Mouse (Mus musculus): ENCODE results near the gene C2cd3. TPM values are rescaled to one million over a fixed set of nuclear protein-coding genes. Genes with fewer than 3 reads are reported as not detected.

Gene C2cd3
- polyA plus RNA-seq, 1 experiment = 18.0 TPM

GRCm38 (mm10) chr7:100465248-100465647, 93.2 kb downstream of the C2cd3 start:
- TF ChIP-seq POLR2A (IDR thresholded peaks at IDR 0.05; ENCODE audit: borderline replicate concordance, insufficient read depth, low read length) (no peak), CTCF (IDR thresholded peaks at IDR 0.05; ENCODE audit: borderline replicate concordance, insufficient read depth, low read depth, low read length) (no peak)

DNA sequence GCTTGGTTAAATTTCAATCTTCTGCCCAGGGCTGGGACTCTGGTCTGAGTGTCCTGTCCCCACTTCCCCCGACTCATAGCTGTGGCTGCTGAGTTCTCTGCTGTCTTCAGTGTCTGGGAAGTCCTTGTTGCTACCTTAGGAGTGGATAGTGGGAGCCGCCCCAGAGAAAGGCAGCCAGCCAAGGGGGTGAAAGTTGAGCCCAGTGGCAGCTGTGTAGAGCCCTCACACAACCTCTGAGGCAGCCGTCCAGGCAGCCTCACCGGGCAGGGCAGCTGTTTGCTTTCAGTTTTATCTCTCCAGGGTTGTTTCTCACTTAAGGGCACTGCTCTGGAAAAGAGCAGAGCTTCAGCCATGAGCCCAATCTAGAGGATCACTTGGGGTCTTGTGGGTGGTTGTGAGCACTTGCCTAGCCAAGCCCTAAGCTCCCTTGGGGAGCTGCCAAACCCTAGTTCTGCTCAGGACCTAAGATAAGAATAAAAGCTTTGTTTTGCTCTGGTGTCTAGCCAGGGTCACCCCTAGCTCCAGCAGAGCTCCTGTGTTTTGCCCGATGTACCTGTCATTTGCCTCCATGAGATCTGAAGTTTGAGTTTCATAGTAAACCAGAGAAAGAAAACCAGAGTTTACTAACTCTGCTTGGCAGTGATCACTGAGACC, 93.8 kb downstream of the C2cd3 start:
- DNase-seq = no peak
- H3K4me1 ChIP-seq (ENCODE audit: control insufficient read depth, insufficient read depth, low read length) = peaks cover 7% of the 10 kb centered on the region
- H3K4me3 ChIP-seq (replicated peaks; ENCODE audit: insufficient read depth, low read depth, low read length) = no peak overlapping the region
- H3K27me3 ChIP-seq (ENCODE audit: control insufficient read depth, insufficient read depth, low read length) = no peaks in the 10 kb centered on the region
- 34% methylated on average over 5 of the region's 5 CpGs for WGBS
- no peak overlapping the region for H3K27ac ChIP-seq (ENCODE audit: insufficient read depth, low read length)
- TF ChIP-seq POLR2A (IDR thresholded peaks at IDR 0.05; ENCODE audit: borderline replicate concordance, insufficient read depth, low read length) (no peak), CTCF (IDR thresholded peaks at IDR 0.05; ENCODE audit: borderline replicate concordance, insufficient read depth, low read depth, low read length) (no peak)

More at GRCm38 (mm10) chr7:100465248-100465647, 93.2 kb downstream of the C2cd3 start:
- no peak overlapping the region for H3K4me3 ChIP-seq (replicated peaks; ENCODE audit: insufficient read depth, low read depth, low read length)
- peak in 1 of 2 experiments; percentile 28 for DNase-seq
- H3K27ac ChIP-seq (ENCODE audit: insufficient read depth, low read length) = 0 out of 2 replicates have a peak overlapping the region, but pooled peaks have one; percentile 13
- no peaks in the 10 kb centered on the region for H3K27me3 ChIP-seq (ENCODE audit: control insufficient read depth, insufficient read depth, low read length)
- H3K4me1 ChIP-seq (ENCODE audit: control insufficient read depth, insufficient read depth, low read length) = peaks cover 7% of the 10 kb centered on the region
- WGBS = 17% methylated on average over 4 of the region's 4 CpGs

DNA sequence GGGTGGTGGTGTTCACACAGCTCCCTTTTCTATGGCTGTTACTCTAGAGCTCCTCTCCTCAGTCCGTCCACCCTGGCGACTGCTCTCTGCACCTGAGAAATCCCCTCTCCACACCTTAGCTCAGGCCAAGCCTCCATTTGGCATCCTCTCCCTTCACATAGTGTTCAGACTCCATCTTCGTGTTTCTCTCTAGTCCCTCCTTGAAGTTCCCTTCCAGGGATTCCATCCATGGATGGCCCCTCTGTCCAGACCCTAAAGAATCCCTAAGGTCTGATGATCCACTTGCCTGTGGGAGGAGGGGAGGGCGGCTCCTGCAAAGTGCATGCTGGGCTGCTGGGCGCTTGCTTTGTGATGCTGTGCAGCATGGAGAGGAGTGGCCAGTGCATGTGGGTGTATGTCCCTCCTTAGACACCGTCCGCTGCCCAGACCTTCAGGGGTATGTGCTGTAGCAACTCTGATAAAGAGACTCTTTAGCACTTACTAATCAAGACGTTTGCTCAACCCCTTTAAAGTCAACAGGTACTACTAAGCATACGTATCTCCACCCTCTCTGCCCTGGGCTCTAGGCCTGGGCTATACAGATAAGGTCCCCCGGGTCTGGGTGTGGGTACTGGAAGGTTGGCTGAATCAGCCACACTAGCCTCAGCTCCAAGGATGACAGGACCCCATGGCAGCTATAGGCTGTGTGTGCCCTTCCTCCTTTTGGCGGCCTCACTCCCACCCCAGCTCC, 94.9 kb downstream of the C2cd3 start:
- WGBS = 95% methylated on average over 11 of the region's 11 CpGs

DNA sequence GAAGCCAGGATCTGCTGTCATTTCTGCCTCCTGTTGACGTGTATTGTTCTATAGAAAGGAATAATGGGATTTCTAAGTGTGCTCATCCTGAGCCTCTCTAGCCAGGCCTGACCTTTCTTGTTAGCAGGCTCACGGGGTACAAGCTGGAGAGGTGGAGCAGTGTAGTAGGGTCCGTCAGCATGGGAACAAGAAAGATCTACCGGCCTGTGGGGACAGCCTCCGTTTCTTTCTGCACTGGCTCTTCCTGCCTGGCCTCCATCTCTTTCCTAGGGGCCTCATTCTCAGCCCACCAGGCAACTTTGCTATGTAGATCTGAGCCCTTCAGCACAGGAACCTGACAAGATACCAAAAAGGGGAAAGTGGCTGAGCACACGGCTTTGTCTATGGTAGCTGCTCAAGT, 96.7 kb downstream of the C2cd3 start:
- H3K27ac ChIP-seq (ENCODE audit: insufficient read depth, low read length) = no peak overlapping the region
- no peak overlapping the region for H3K4me3 ChIP-seq (replicated peaks; ENCODE audit: insufficient read depth, low read depth, low read length)
- no peak for DNase-seq
- peaks cover 3% of the 10 kb centered on the region for H3K4me1 ChIP-seq (ENCODE audit: control insufficient read depth, insufficient read depth, low read length)
- 90% methylated on average over 6 of the region's 6 CpGs for WGBS
- no peaks in the 10 kb centered on the region for H3K27me3 ChIP-seq (ENCODE audit: control insufficient read depth, insufficient read depth, low read length)
- TF ChIP-seq CTCF (IDR thresholded peaks at IDR 0.05; ENCODE audit: borderline replicate concordance, insufficient read depth, low read depth, low read length) (no peak), POLR2A (IDR thresholded peaks at IDR 0.05; ENCODE audit: borderline replicate concordance, insufficient read depth, low read length) (no peak)

More for the DNA sequence above, 94.9 kb downstream of the C2cd3 start:
- H3K27me3 ChIP-seq (ENCODE audit: control insufficient read depth, insufficient read depth, low read length) = no peaks in the 10 kb centered on the region
- no peak overlapping the region for H3K27ac ChIP-seq (ENCODE audit: insufficient read depth, low read length)
- H3K4me3 ChIP-seq (replicated peaks; ENCODE audit: insufficient read depth, low read depth, low read length) = no peak overlapping the region
- TF ChIP-seq POLR2A (IDR thresholded peaks at IDR 0.05; ENCODE audit: borderline replicate concordance, insufficient read depth, low read length) (no peak), CTCF (IDR thresholded peaks at IDR 0.05; ENCODE audit: borderline replicate concordance, insufficient read depth, low read depth, low read length) (no peak)
- no peak for DNase-seq
- H3K4me1 ChIP-seq (ENCODE audit: control insufficient read depth, insufficient read depth, low read length) = peaks cover 3% of the 10 kb centered on the region

- DNase-seq = no peak
Measured at GRCm38 (mm10) chr7:100469502-100469901, 97.5 kb downstream of the C2cd3 start.

GRCm38 (mm10) chr7:100470796-100471406, 98.9 kb downstream of the C2cd3 start:
- Histone ChIP-seq H3K27me3 (ENCODE audit: control insufficient read depth, insufficient read depth, low read length) (no peaks in the 10 kb centered on the region), H3K4me1 (ENCODE audit: control insufficient read depth, insufficient read depth, low read length) (peaks cover 4% of the 10 kb centered on the region; the same call in 1 of the 2 replicates), H3K27ac (ENCODE audit: insufficient read depth, low read length) (no peak overlapping the region), H3K4me3 (replicated peaks; ENCODE audit: insufficient read depth, low read depth, low read length) (no peak overlapping the region)
- WGBS = 92% methylated on average over 11 of the region's 11 CpGs
- no peak for DNase-seq
- TF ChIP-seq CTCF (IDR thresholded peaks at IDR 0.05; ENCODE audit: borderline replicate concordance, insufficient read depth, low read depth, low read length) = no peak
- TF ChIP-seq POLR2A (IDR thresholded peaks at IDR 0.05; ENCODE audit: borderline replicate concordance, insufficient read depth, low read length) = no peak

More at GRCm38 (mm10) chr7:100469502-100469901, 97.5 kb downstream of the C2cd3 start:
- Histone ChIP-seq H3K27ac (ENCODE audit: insufficient read depth, low read length) (no peak overlapping the region), H3K4me3 (replicated peaks; ENCODE audit: insufficient read depth, low read depth, low read length) (no peak overlapping the region), H3K27me3 (ENCODE audit: control insufficient read depth, insufficient read depth, low read length) (no peaks in the 10 kb centered on the region), H3K4me1 (ENCODE audit: control insufficient read depth, insufficient read depth, low read length) (peaks cover 3% of the 10 kb centered on the region)
- no peak for TF ChIP-seq CTCF (IDR thresholded peaks at IDR 0.05; ENCODE audit: borderline replicate concordance, insufficient read depth, low read depth, low read length)
- TF ChIP-seq POLR2A (IDR thresholded peaks at IDR 0.05; ENCODE audit: borderline replicate concordance, insufficient read depth, low read length) = no peak
- WGBS = 100% methylated on average over 1 of the region's 1 CpGs

GRCm38 (mm10) chr7:100471407-100471797, 99.4 kb downstream of the C2cd3 start:
- WGBS = 90% methylated on average over 1 of the region's 1 CpGs
- Histone ChIP-seq H3K27me3 (ENCODE audit: control insufficient read depth, insufficient read depth, low read length) (no peaks in the 10 kb centered on the region), H3K4me3 (replicated peaks; ENCODE audit: insufficient read depth, low read depth, low read length) (no peak overlapping the region), H3K4me1 (ENCODE audit: control insufficient read depth, insufficient read depth, low read length) (peaks cover 4% of the 10 kb centered on the region; the same call in 1 of the 2 replicates), H3K27ac (ENCODE audit: insufficient read depth, low read length) (no peak overlapping the region)
- no peak for DNase-seq
- TF ChIP-seq CTCF (IDR thresholded peaks at IDR 0.05; ENCODE audit: borderline replicate concordance, insufficient read depth, low read depth, low read length) = no peak
- TF ChIP-seq POLR2A (IDR thresholded peaks at IDR 0.05; ENCODE audit: borderline replicate concordance, insufficient read depth, low read length) = no peak
